Mouse (Mus musculus): ENCODE measurements around the gene Elf3. TPM values are rescaled to one million over a fixed set of nuclear protein-coding genes. Genes with fewer than 3 reads are reported as not detected.
"Not testable (repeated sequence)": the region's sequence is repeated elsewhere in the genome, so short reads cannot be mapped to it uniquely, and the experiment has no call there.

Elf3 gene
- polyA plus RNA-seq, 1 experiment from 2014 or later: 1.0 TPM

- no peak overlapping the region for H3K27ac ChIP-seq (ENCODE audit: low read depth, low read length)
- H3K36me3 ChIP-seq (ENCODE audit: control insufficient read depth, insufficient read depth, low read length): no peaks in the 10 kb centered on the region
- no peak for ATAC-seq (replicated peaks; ENCODE audit: insufficient number of reproducible peaks, low FRiP score, low TSS enrichment)
- H3K9me3 ChIP-seq (replicated peaks; ENCODE audit: control insufficient read depth, low read length): no peaks in the 10 kb centered on the region
- no peak overlapping the region for H3K4me2 ChIP-seq
- H3K4me1 ChIP-seq (ENCODE audit: control insufficient read depth, insufficient read depth, low read length): 0 out of 2 replicates have a peak, but pooled peaks cover 8% of the 10 kb centered on the region
- 77% methylated on average over 8 of the region's 8 CpGs for WGBS (ENCODE audit: insufficient replicate concordance)
- H3K27me3 ChIP-seq (ENCODE audit: control insufficient read depth, insufficient read depth, low read length): peaks cover 32% of the 10 kb centered on the region
- H3K9ac ChIP-seq (ENCODE audit: low read depth, low read length): no peak overlapping the region
- H3K4me3 ChIP-seq (ENCODE audit: low read depth, low read length): no peak overlapping the region
Observed at GRCm38 (mm10) chr1:135251405-135251804, 7.0 kb downstream of the Elf3 start.

GRCm38 (mm10) chr1:135250706-135251105 lies 7.7 kb downstream of the Elf3 start:
- H3K36me3 ChIP-seq (ENCODE audit: control insufficient read depth, insufficient read depth, low read length): no peaks in the 10 kb centered on the region
- H3K4me3 ChIP-seq (ENCODE audit: low read depth, low read length): no peak overlapping the region
- no peaks in the 10 kb centered on the region for H3K9me3 ChIP-seq (replicated peaks; ENCODE audit: control insufficient read depth, low read length)
- no peak overlapping the region for H3K4me2 ChIP-seq
- WGBS (ENCODE audit: insufficient replicate concordance): 38% methylated on average over 2 of the region's 3 CpGs
- peak; percentile 90 for ATAC-seq (replicated peaks; ENCODE audit: insufficient number of reproducible peaks, low FRiP score, low TSS enrichment)
- no peak overlapping the region for H3K9ac ChIP-seq (ENCODE audit: low read depth, low read length)
- no peak overlapping the region for H3K27ac ChIP-seq (ENCODE audit: low read depth, low read length)
- 0 out of 2 replicates have a peak, but pooled peaks cover 8% of the 10 kb centered on the region for H3K4me1 ChIP-seq (ENCODE audit: control insufficient read depth, insufficient read depth, low read length)
- H3K27me3 ChIP-seq (ENCODE audit: control insufficient read depth, insufficient read depth, low read length): peaks cover 30% of the 10 kb centered on the region

- WGBS (ENCODE audit: insufficient replicate concordance): 8% methylated on average over 15 of the region's 15 CpGs
- 0 out of 2 replicates have a peak, but pooled peaks cover 8% of the 10 kb centered on the region for H3K4me1 ChIP-seq (ENCODE audit: control insufficient read depth, insufficient read depth, low read length)
- peaks cover 22% of the 10 kb centered on the region for H3K27me3 ChIP-seq (ENCODE audit: control insufficient read depth, insufficient read depth, low read length)
- no peak overlapping the region for H3K27ac ChIP-seq (ENCODE audit: low read depth, low read length)
- no peaks in the 10 kb centered on the region for H3K36me3 ChIP-seq (ENCODE audit: control insufficient read depth, insufficient read depth, low read length)
- no peak overlapping the region for H3K9ac ChIP-seq (ENCODE audit: low read depth, low read length)
- no peak overlapping the region for H3K4me3 ChIP-seq (ENCODE audit: low read depth, low read length)
- peak overlapping the region; percentile 52 for H3K4me2 ChIP-seq
- no peak for ATAC-seq (replicated peaks; ENCODE audit: insufficient number of reproducible peaks, low FRiP score, low TSS enrichment)
- no peaks in the 10 kb centered on the region for H3K9me3 ChIP-seq (replicated peaks; ENCODE audit: control insufficient read depth, low read length)
Observed at GRCm38 (mm10) chr1:135248434-135248850, 9.9 kb downstream of the Elf3 start.

GRCm38 (mm10) chr1:135244014-135244413 lies 14.4 kb downstream of the Elf3 start:
- no peaks in the 10 kb centered on the region for H3K36me3 ChIP-seq (ENCODE audit: control insufficient read depth, insufficient read depth, low read length)
- no peak overlapping the region for H3K27ac ChIP-seq (ENCODE audit: low read depth, low read length)
- no peak overlapping the region for H3K4me2 ChIP-seq
- H3K27me3 ChIP-seq (ENCODE audit: control insufficient read depth, insufficient read depth, low read length): peaks cover 10% of the 10 kb centered on the region; the same call in 1 of the 2 replicates
- H3K4me1 ChIP-seq (ENCODE audit: control insufficient read depth, insufficient read depth, low read length): no peaks in the 10 kb centered on the region
- H3K9ac ChIP-seq (ENCODE audit: low read depth, low read length): no peak overlapping the region
- no peaks in the 10 kb centered on the region for H3K9me3 ChIP-seq (replicated peaks; ENCODE audit: control insufficient read depth, low read length)
- no peak overlapping the region for H3K4me3 ChIP-seq (ENCODE audit: low read depth, low read length)
- ATAC-seq (replicated peaks; ENCODE audit: insufficient number of reproducible peaks, low FRiP score, low TSS enrichment): no peak
- 70% methylated on average over 8 of the region's 8 CpGs for WGBS (ENCODE audit: insufficient replicate concordance)

- not testable (repeated sequence) for H3K36me3 ChIP-seq (ENCODE audit: control insufficient read depth, insufficient read depth, low read length); H3K4me2 ChIP-seq; H3K27ac ChIP-seq (ENCODE audit: low read depth, low read length); H3K9ac ChIP-seq (ENCODE audit: low read depth, low read length); H3K4me3 ChIP-seq (ENCODE audit: low read depth, low read length); H3K9me3 ChIP-seq (replicated peaks; ENCODE audit: control insufficient read depth, low read length); H3K4me1 ChIP-seq (ENCODE audit: control insufficient read depth, insufficient read depth, low read length); H3K27me3 ChIP-seq (ENCODE audit: control insufficient read depth, insufficient read depth, low read length); ATAC-seq (replicated peaks; ENCODE audit: insufficient number of reproducible peaks, low FRiP score, low TSS enrichment)
- 77% methylated on average over 4 of the region's 4 CpGs for WGBS (ENCODE audit: insufficient replicate concordance)
Observed at GRCm38 (mm10) chr1:135240206-135240605, 18.2 kb downstream of the Elf3 start.

- WGBS (ENCODE audit: insufficient replicate concordance): 64% methylated on average over 12 of the region's 12 CpGs
Observed at GRCm38 (mm10) chr1:135237131-135237851, 21.1 kb downstream of the Elf3 start.

GRCm38 (mm10) chr1:135234771-135235170 lies 23.6 kb downstream of the Elf3 start:
- 84% methylated on average over 12 of the region's 12 CpGs for WGBS (ENCODE audit: insufficient replicate concordance)
- Histone ChIP-seq H3K9me3 (replicated peaks; ENCODE audit: control insufficient read depth, low read length) (no peaks in the 10 kb centered on the region), H3K27ac (ENCODE audit: low read depth, low read length) (no peak overlapping the region)

More at GRCm38 (mm10) chr1:135237131-135237851, 21.1 kb downstream of the Elf3 start:
- no peak overlapping the region for H3K4me2 ChIP-seq
- H3K9me3 ChIP-seq (replicated peaks; ENCODE audit: control insufficient read depth, low read length): no peaks in the 10 kb centered on the region
- no peak overlapping the region for H3K27ac ChIP-seq (ENCODE audit: low read depth, low read length)
- H3K36me3 ChIP-seq (ENCODE audit: control insufficient read depth, insufficient read depth, low read length): no peaks in the 10 kb centered on the region
- no peak overlapping the region for H3K9ac ChIP-seq (ENCODE audit: low read depth, low read length)
- H3K4me3 ChIP-seq (ENCODE audit: low read depth, low read length): no peak overlapping the region
- H3K4me1 ChIP-seq (ENCODE audit: control insufficient read depth, insufficient read depth, low read length): no peaks in the 10 kb centered on the region
- no peak for ATAC-seq (replicated peaks; ENCODE audit: insufficient number of reproducible peaks, low FRiP score, low TSS enrichment)
- no peaks in the 10 kb centered on the region for H3K27me3 ChIP-seq (ENCODE audit: control insufficient read depth, insufficient read depth, low read length)

GRCm38 (mm10) chr1:135233961-135234360 lies 24.4 kb downstream of the Elf3 start:
- no peak overlapping the region for H3K27ac ChIP-seq (ENCODE audit: low read depth, low read length)
- no peak overlapping the region for H3K4me2 ChIP-seq
- H3K9me3 ChIP-seq (replicated peaks; ENCODE audit: control insufficient read depth, low read length): no peaks in the 10 kb centered on the region
- WGBS (ENCODE audit: insufficient replicate concordance): 82% methylated on average over 6 of the region's 6 CpGs
- H3K27me3 ChIP-seq (ENCODE audit: control insufficient read depth, insufficient read depth, low read length): no peaks in the 10 kb centered on the region
- H3K9ac ChIP-seq (ENCODE audit: low read depth, low read length): no peak overlapping the region
- H3K36me3 ChIP-seq (ENCODE audit: control insufficient read depth, insufficient read depth, low read length): no peaks in the 10 kb centered on the region
- ATAC-seq (replicated peaks; ENCODE audit: insufficient number of reproducible peaks, low FRiP score, low TSS enrichment): no peak
- H3K4me1 ChIP-seq (ENCODE audit: control insufficient read depth, insufficient read depth, low read length): no peaks in the 10 kb centered on the region
- H3K4me3 ChIP-seq (ENCODE audit: low read depth, low read length): no peak overlapping the region

More at GRCm38 (mm10) chr1:135234771-135235170, 23.6 kb downstream of the Elf3 start:
- Histone ChIP-seq H3K4me3 (ENCODE audit: low read depth, low read length) (no peak overlapping the region), H3K9ac (ENCODE audit: low read depth, low read length) (no peak overlapping the region), H3K27me3 (ENCODE audit: control insufficient read depth, insufficient read depth, low read length) (no peaks in the 10 kb centered on the region), H3K4me1 (ENCODE audit: control insufficient read depth, insufficient read depth, low read length) (no peaks in the 10 kb centered on the region), H3K36me3 (ENCODE audit: control insufficient read depth, insufficient read depth, low read length) (no peaks in the 10 kb centered on the region), H3K4me2 (no peak overlapping the region)
- ATAC-seq (replicated peaks; ENCODE audit: insufficient number of reproducible peaks, low FRiP score, low TSS enrichment): no peak

- H3K4me3 ChIP-seq (ENCODE audit: low read depth, low read length); H3K27me3 ChIP-seq (ENCODE audit: control insufficient read depth, insufficient read depth, low read length); H3K4me1 ChIP-seq (ENCODE audit: control insufficient read depth, insufficient read depth, low read length); H3K9me3 ChIP-seq (replicated peaks; ENCODE audit: control insufficient read depth, low read length); H3K9ac ChIP-seq (ENCODE audit: low read depth, low read length); H3K4me2 ChIP-seq; ATAC-seq (replicated peaks; ENCODE audit: insufficient number of reproducible peaks, low FRiP score, low TSS enrichment); H3K36me3 ChIP-seq (ENCODE audit: control insufficient read depth, insufficient read depth, low read length); H3K27ac ChIP-seq (ENCODE audit: low read depth, low read length): not testable (repeated sequence)
- WGBS (ENCODE audit: insufficient replicate concordance): 65% methylated on average over 20 of the region's 20 CpGs
Observed at GRCm38 (mm10) chr1:135231878-135232277, 26.5 kb downstream of the Elf3 start.

All from heart, embryonic 11.5 days (tissue).